Mouse (Mus musculus) bone marrow macrophage, adult 2 months (primary cell): ENCODE data around the gene Serpinf2.

ENCODE experiments used
- CTCF ChIP-seq: IDR thresholded peaks from 2 replicates; pipeline ENCODE4 v1.5.1; 2012; ENCODE audit warnings: low read depth, mild to moderate bottlenecking, low read length, moderate library complexity
- POLR2A ChIP-seq: IDR thresholded peaks from 2 replicates; pipeline ENCODE4 v1.6.1; 2012; ENCODE audit warnings: mild to moderate bottlenecking, low read depth, low read length, borderline replicate concordance

DNA sequence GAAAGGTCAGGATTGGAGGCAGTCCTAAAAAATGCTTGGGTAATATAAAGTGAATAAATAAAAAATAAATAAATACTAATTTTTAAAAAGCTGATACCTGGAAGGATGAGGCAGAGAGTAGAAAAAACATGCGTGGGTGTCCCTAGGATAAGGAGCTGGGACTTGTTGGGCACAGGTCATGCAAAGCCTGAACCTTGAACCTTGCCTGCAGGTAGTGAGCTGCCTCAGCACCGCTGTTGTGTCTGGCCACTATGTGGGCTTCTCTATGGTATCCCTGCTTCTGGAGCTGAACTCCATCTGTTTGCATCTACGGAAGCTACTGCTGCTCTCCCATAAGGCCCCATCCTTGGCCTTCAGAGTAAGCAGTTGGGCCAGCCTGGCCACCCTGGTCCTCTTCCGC is 29.9 kb upstream of the Serpinf2 start:
- TF ChIP-seq CTCF: no peak
- no peak for TF ChIP-seq POLR2A
